In the genomic region with DNA sequence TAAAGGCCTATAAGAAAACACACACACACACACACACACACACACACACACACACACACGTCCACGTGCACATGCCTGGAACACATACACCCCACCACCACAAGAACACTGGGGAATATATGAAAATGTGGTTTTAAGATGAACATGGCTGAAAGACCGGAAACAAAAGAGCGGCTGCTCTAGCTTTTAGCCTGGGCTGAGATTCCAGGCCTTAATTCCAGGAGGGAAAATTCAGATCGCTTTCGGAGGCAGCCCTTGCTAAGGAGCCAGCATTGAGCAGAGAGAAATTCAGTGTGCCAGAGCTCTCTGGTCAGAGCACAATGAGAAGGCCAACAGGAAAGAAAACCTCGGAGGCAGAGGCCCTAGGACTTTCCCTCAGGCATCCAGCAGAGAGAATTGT, we compare ENCODE assay signal across 20 mouse cellular contexts.
DNase-seq lines count a peak whose midpoint lies in the region; ATAC-seq and TF ChIP-seq lines count a peak whose summit lies in the region.
"Had no signal": no experiment of that assay in that cellular context is flagged by ENCODE, and none has a peak within 500 bp of the region (broad histone marks: within the 10 kb centered on the region; RNA-seq: fewer than 3 reads in every experiment).

No protein-coding gene starts in this region.

- H3K4me3 ChIP-seq in forebrain, embryonic 10.5 days: no peak overlapping the region
- no peak overlapping the region for H3K4me3 ChIP-seq in forebrain, embryonic 11.5 days (ENCODE audit: low read depth, low read length)
- H3K4me3 ChIP-seq in intestine, embryonic 14.5 days (ENCODE audit: low read depth, low read length): no peak overlapping the region
- no peak overlapping the region for H3K4me3 ChIP-seq in intestine, postnatal 0 days (ENCODE audit: low read depth, low read length)
- no peak overlapping the region for H3K4me3 ChIP-seq in intestine, embryonic 15.5 days (replicated peaks)
- no peak overlapping the region for H3K4me3 ChIP-seq in limb, embryonic 15.5 days
- H3K4me3 ChIP-seq: forebrain, embryonic 13.5 days; heart, embryonic 12.5 days had no signal

- H3K4me2 ChIP-seq in forebrain, embryonic 11.5 days (ENCODE audit: low read depth, low read length, severe bottlenecking): no peak overlapping the region
- no peak overlapping the region for H3K4me2 ChIP-seq in intestine, embryonic 14.5 days (ENCODE audit: low read length)
- H3K4me2 ChIP-seq in intestine, postnatal 0 days (replicated peaks; ENCODE audit: low read depth): no peak overlapping the region
- H3K4me2 ChIP-seq in intestine, embryonic 15.5 days (replicated peaks): no peak overlapping the region
- no peak overlapping the region for H3K4me2 ChIP-seq in limb, embryonic 15.5 days
- H3K4me2 ChIP-seq: forebrain, embryonic 13.5 days; heart, embryonic 12.5 days had no signal

- H3K9me3 ChIP-seq in forebrain, embryonic 10.5 days: no peaks in the 10 kb centered on the region
- no peaks in the 10 kb centered on the region for H3K9me3 ChIP-seq in forebrain, embryonic 11.5 days (ENCODE audit: control insufficient read depth, low read length)
- no peaks in the 10 kb centered on the region for H3K9me3 ChIP-seq in intestine, embryonic 14.5 days (ENCODE audit: control insufficient read depth, low read length)
- no peaks in the 10 kb centered on the region for H3K9me3 ChIP-seq in intestine, postnatal 0 days (ENCODE audit: control insufficient read depth)
- no peaks in the 10 kb centered on the region for H3K9me3 ChIP-seq in intestine, embryonic 15.5 days
- H3K9me3 ChIP-seq in limb, embryonic 15.5 days: no peaks in the 10 kb centered on the region
- H3K9me3 ChIP-seq: forebrain, embryonic 13.5 days; heart, embryonic 12.5 days had no signal

- no peak overlapping the region; the same call in 1 of the 2 replicates for H3K9ac ChIP-seq in forebrain, embryonic 11.5 days (ENCODE audit: low read length)
- no peak overlapping the region for H3K9ac ChIP-seq in intestine, embryonic 14.5 days (ENCODE audit: low read length)
- no peak overlapping the region for H3K9ac ChIP-seq in intestine, postnatal 0 days (ENCODE audit: low read depth, low read length)
- no peak overlapping the region for H3K9ac ChIP-seq in intestine, embryonic 15.5 days
- no peak overlapping the region for H3K9ac ChIP-seq in limb, embryonic 15.5 days
- H3K9ac ChIP-seq: forebrain, embryonic 13.5 days; heart, embryonic 12.5 days; liver, postnatal 0 days had no signal

- WGBS in forebrain, embryonic 10.5 days: 57% methylated on average over 7 of the region's 7 CpGs
- 45% methylated on average over 7 of the region's 7 CpGs for WGBS in forebrain, embryonic 11.5 days
- WGBS in intestine, embryonic 14.5 days: 57% methylated on average over 7 of the region's 7 CpGs
- WGBS in intestine, postnatal 0 days: 73% methylated on average over 7 of the region's 7 CpGs
- 54% methylated on average over 7 of the region's 7 CpGs for WGBS in intestine, embryonic 15.5 days
- 30% methylated on average over 7 of the region's 7 CpGs for WGBS in limb, embryonic 15.5 days

- H3K4me1 ChIP-seq in forebrain, embryonic 10.5 days: peaks cover 90% of the 10 kb centered on the region
- peaks cover 22% of the 10 kb centered on the region for H3K4me1 ChIP-seq in forebrain, embryonic 11.5 days (replicated peaks; ENCODE audit: control insufficient read depth, insufficient read depth, low read length)
- H3K4me1 ChIP-seq in intestine, embryonic 14.5 days (replicated peaks; ENCODE audit: control insufficient read depth, insufficient read depth, low read length): peaks cover 40% of the 10 kb centered on the region
- peaks cover 7% of the 10 kb centered on the region; the same call in 1 of the 2 replicates for H3K4me1 ChIP-seq in intestine, postnatal 0 days (replicated peaks; ENCODE audit: control insufficient read depth, insufficient read depth, low read length)
- peaks cover 27% of the 10 kb centered on the region for H3K4me1 ChIP-seq in intestine, embryonic 15.5 days (replicated peaks)
- peaks cover 47% of the 10 kb centered on the region for H3K4me1 ChIP-seq in limb, embryonic 15.5 days

- H3K36me3 ChIP-seq in forebrain, embryonic 10.5 days (replicated peaks): no peaks in the 10 kb centered on the region
- no peaks in the 10 kb centered on the region for H3K36me3 ChIP-seq in forebrain, embryonic 11.5 days (ENCODE audit: control insufficient read depth, insufficient read depth, low read length)
- no peaks in the 10 kb centered on the region for H3K36me3 ChIP-seq in intestine, embryonic 14.5 days (ENCODE audit: control insufficient read depth, insufficient read depth, low read length)
- no peaks in the 10 kb centered on the region for H3K36me3 ChIP-seq in intestine, postnatal 0 days (ENCODE audit: control insufficient read depth, insufficient read depth)
- no peaks in the 10 kb centered on the region for H3K36me3 ChIP-seq in intestine, embryonic 15.5 days
- H3K36me3 ChIP-seq in limb, embryonic 15.5 days: no peaks in the 10 kb centered on the region
- H3K36me3 ChIP-seq: heart, embryonic 12.5 days had no signal

- H3K27ac ChIP-seq in forebrain, embryonic 10.5 days: peak overlapping the region; percentile 83
- H3K27ac ChIP-seq in forebrain, embryonic 11.5 days (ENCODE audit: low read depth, low read length): no peak overlapping the region
- peak overlapping the region; percentile 62 for H3K27ac ChIP-seq in intestine, embryonic 14.5 days (ENCODE audit: low read depth)
- no peak overlapping the region for H3K27ac ChIP-seq in intestine, postnatal 0 days (ENCODE audit: low read depth, low read length)
- H3K27ac ChIP-seq in intestine, embryonic 15.5 days: 0 out of 2 replicates have a peak overlapping the region, but pooled peaks have one; percentile 11
- peak overlapping the region; percentile 71 for H3K27ac ChIP-seq in limb, embryonic 15.5 days
- H3K27ac ChIP-seq: forebrain, embryonic 13.5 days had no signal

- H3K27me3 ChIP-seq in forebrain, embryonic 10.5 days (ENCODE audit: poor library complexity, severe bottlenecking): peaks cover 45% of the 10 kb centered on the region
- no peaks in the 10 kb centered on the region for H3K27me3 ChIP-seq in forebrain, embryonic 11.5 days (ENCODE audit: control insufficient read depth, insufficient read depth, low read length)
- no peaks in the 10 kb centered on the region for H3K27me3 ChIP-seq in intestine, embryonic 14.5 days (replicated peaks; ENCODE audit: control insufficient read depth, insufficient read depth, low read length)
- H3K27me3 ChIP-seq in intestine, postnatal 0 days (replicated peaks; ENCODE audit: control insufficient read depth, insufficient read depth, low read length): no peaks in the 10 kb centered on the region
- H3K27me3 ChIP-seq in intestine, embryonic 15.5 days (replicated peaks): no peaks in the 10 kb centered on the region
- H3K27me3 ChIP-seq in limb, embryonic 15.5 days: no peaks in the 10 kb centered on the region
- H3K27me3 ChIP-seq: forebrain, embryonic 13.5 days; heart, embryonic 12.5 days had no signal

- DNase-seq in forebrain, embryonic 10.5 days (ENCODE audit: extremely low spot score, low spot score): no peak
- no peak for DNase-seq in forebrain, embryonic 11.5 days (ENCODE audit: low spot score)
- no peak for DNase-seq in intestine, embryonic 14.5 days (ENCODE audit: low spot score)
- DNase-seq in right cerebral cortex, postnatal 4 days: no peak
- no peak for DNase-seq in adrenal gland, adult 8-10 months
- DNase-seq: adrenal gland, postnatal 10 days; cerebellum, adult 9-11 months; heart, postnatal 4 days; liver; liver, postnatal 0 days; lung, postnatal 10 days; thymus, adult 18-20 months; thymus, postnatal 4 days had no signal

- ATAC-seq in forebrain, embryonic 11.5 days (replicated peaks; ENCODE audit: low FRiP score): no peak
- ATAC-seq in intestine, embryonic 14.5 days (replicated peaks; ENCODE audit: low FRiP score, low TSS enrichment, low read depth): no peak
- no peak for ATAC-seq in intestine, postnatal 0 days
- ATAC-seq in intestine, embryonic 15.5 days: no peak
- ATAC-seq in limb, embryonic 15.5 days (ENCODE audit: insufficient number of reproducible peaks, low FRiP score, low TSS enrichment, low read depth): no peak
- ATAC-seq: forebrain, embryonic 13.5 days; liver, postnatal 0 days; midbrain, embryonic 16.5 days; Patski had no signal

- no peak for TF ChIP-seq CTCF in intestine, postnatal 0 days (IDR thresholded peaks at IDR 0.05; ENCODE audit: low read depth)

Comparison
In these comparisons a context has a peak if more than half of its experiments do, and no peak if none do; other contexts are left out.
1. H3K27ac ChIP-seq: peak in forebrain, embryonic 10.5 days (single experiment), intestine, embryonic 14.5 days (single experiment), intestine, embryonic 15.5 days (single experiment) and limb, embryonic 15.5 days (single experiment); none in forebrain, embryonic 11.5 days (single experiment) and intestine, postnatal 0 days (single experiment).